Mouse (Mus musculus) limb, embryonic 14.5 days (tissue): Measurements from ENCODE around the gene Gm47429. TPM values are rescaled to one million over a fixed set of nuclear protein-coding genes. Genes with fewer than 3 reads are reported as not detected.
A peak's percentile ranks its signal among the peaks of the same experiment; 100 is the strongest.

Experiments used
- ATAC-seq: fragments of 200-750 bp; cut with Nextera tagmentation; 2 replicates; pipeline ENCODE4 v1.8.0; 2017; ENCODE audit warnings: low read depth, moderate number of reproducible peaks, moderate TSS enrichment; ENCODE audit not compliant: low FRiP score
- DNase-seq: peaks from one replicate; pipeline ENCODE4 v3.0.0-alpha.2; 2015; ENCODE audit warnings: low spot score
- H3K27ac ChIP-seq: fragments of 300-500 bp; sonication (generic); replicated peaks from 2 replicates; pipeline ENCODE4 v1.5.1; 2014; ENCODE audit warnings: low read depth, mild to moderate bottlenecking, low read length, moderate library complexity, mixed read lengths
- H3K27me3 ChIP-seq: fragments of 300-500 bp; sonication (generic); 2 replicates; pipeline ENCODE4 v1.6.1; 2014; ENCODE audit warnings: low read length, mixed read lengths; ENCODE audit not compliant: control insufficient read depth, insufficient read depth
- H3K36me3 ChIP-seq: fragments of 300-500 bp; sonication (generic); 2 replicates; pipeline ENCODE4 v1.6.1; 2014; ENCODE audit warnings: mild to moderate bottlenecking, low read length, moderate library complexity, mixed read lengths; ENCODE audit not compliant: control insufficient read depth, insufficient read depth
- H3K4me1 ChIP-seq: fragments of 300-500 bp; sonication (generic); 2 replicates; pipeline ENCODE4 v1.6.1; 2014; ENCODE audit warnings: antibody characterized with exemption, low read length, mixed read lengths; ENCODE audit not compliant: control insufficient read depth, insufficient read depth
- H3K4me2 ChIP-seq: fragments of 300-500 bp; sonication (generic); replicated peaks from 2 replicates; pipeline ENCODE4 v1.6.1; 2014; ENCODE audit warnings: low read depth, mild to moderate bottlenecking, low read length, moderate library complexity; ENCODE audit not compliant: severe bottlenecking
- H3K4me3 ChIP-seq: fragments of 300-500 bp; sonication (generic); replicated peaks from 2 replicates; pipeline ENCODE4 v1.5.1; 2014; ENCODE audit warnings: low read length
- H3K9ac ChIP-seq: fragments of 300-500 bp; sonication (generic); 2 replicates; pipeline ENCODE4 v1.6.1; 2014; ENCODE audit warnings: mild to moderate bottlenecking, low read depth, low read length, moderate library complexity; ENCODE audit not compliant: severe bottlenecking
- H3K9me3 ChIP-seq: fragments of 300-500 bp; sonication (generic); 2 replicates; pipeline ENCODE4 v1.6.1; 2016; ENCODE audit warnings: low read length; ENCODE audit not compliant: control insufficient read depth
- POLR2A ChIP-seq: fragments of 200-500 bp; IDR thresholded peaks from 2 replicates; pipeline ENCODE4 v1.8.0; 2012; ENCODE audit warnings: inconsistent platforms, mild to moderate bottlenecking, moderate library complexity, borderline replicate concordance; ENCODE audit not compliant: insufficient read depth, insufficient read length; ENCODE audit errors: extremely low read depth
- WGBS: fragments of 180-500 bp; shearing (Covaris S2); extraction: QIAGEN DNeasy Blood & Tissue Kit; methylation state at CpG from one replicate; pipeline ENCODE4 v1.1.7; 2014; 5-methylcytosine and 5-hydroxymethylcytosine counted together
- polyA plus RNA-seq, 2 experiments: library from polyadenylated mRNA; depleted of rRNA in 1 of 2; stranded (reverse) in 1 of 2; unstranded in 1 of 2; fragments of >200 nt; fragmentation: Nextera tagmentation in 1 of 2; extraction: Ambion mirVana in 1 of 2; gene quantifications; 2 replicates each; pipeline versions ENCODE4 v1.2.1 to v1.2.3; 2012 to 2014

Gene Gm47429
- polyA plus RNA-seq, 2 experiments: not detected

DNA sequence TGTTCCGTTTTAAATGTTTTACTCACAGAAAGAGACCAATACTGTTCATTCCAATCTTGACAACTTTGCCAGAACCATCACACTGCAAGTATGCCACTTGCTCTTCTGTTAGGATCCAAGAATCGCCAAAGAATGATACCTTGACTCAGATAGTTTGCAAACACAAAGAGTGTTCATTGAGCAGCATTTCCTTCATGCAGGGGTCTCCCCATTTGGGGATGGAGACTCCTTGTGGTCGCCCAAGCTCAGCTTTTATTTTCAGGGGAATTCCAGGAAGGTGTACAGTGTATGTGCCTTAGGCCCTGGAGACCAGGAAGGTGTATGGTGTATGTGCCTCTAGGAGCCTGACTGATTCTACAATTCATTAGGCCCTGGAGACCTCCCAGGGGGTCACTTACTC, 25.3 kb downstream of the Gm47429 start:
- no peak overlapping the region for H3K27ac ChIP-seq
- no peak for DNase-seq

GRCm38 (mm10) chr13:50417389-50418183, 26.1 kb downstream of the Gm47429 start, which contains the start of gene Fbxw17:
Gene Fbxw17 (plus strand): TSS chr13:50417864.
- Histone ChIP-seq H3K27me3 (no peaks in the 10 kb centered on the region), H3K36me3 (peaks cover 14% of the 10 kb centered on the region), H3K4me1 (peaks cover 10% of the 10 kb centered on the region), H3K4me3 (peak within 1 kb of the TSS; percentile 82), H3K9ac (peak within 1 kb of the TSS; percentile 91), H3K27ac (peak within 1 kb of the TSS; percentile 55; the same call in 1 of the 2 replicates), H3K9me3 (no peaks in the 10 kb centered on the region), H3K4me2 (peak within 1 kb of the TSS; percentile 68)
- DNase-seq: peak; percentile 77
- WGBS: 15% methylated on average over 31 of the region's 35 CpGs
- TF ChIP-seq POLR2A: peak; percentile 85; the same call in 1 of the 2 replicates
- peak; percentile 92 for ATAC-seq

More for the DNA sequence above, 25.3 kb downstream of the Gm47429 start:
- no peaks in the 10 kb centered on the region for H3K27me3 ChIP-seq
- no peak for TF ChIP-seq POLR2A
- peak overlapping the region; percentile 82 for H3K4me3 ChIP-seq
- peak overlapping the region; percentile 68 for H3K4me2 ChIP-seq
- peaks cover 10% of the 10 kb centered on the region for H3K4me1 ChIP-seq
- no peak for ATAC-seq
- no peaks in the 10 kb centered on the region for H3K9me3 ChIP-seq
- peaks cover 21% of the 10 kb centered on the region for H3K36me3 ChIP-seq
- WGBS: 48% methylated on average over 3 of the region's 3 CpGs
- peak overlapping the region; percentile 91 for H3K9ac ChIP-seq

Other genes starting within 250 kb of the Gm47429 start
- not detected in 2 replicates for gene Gm906, start 193.6 kb downstream of the Gm47429 start, polyA plus RNA-seq (2012; rRNA removed)
- gene Gm906, start 193.6 kb downstream of the Gm47429 start, polyA plus RNA-seq (2014; fragmentation: Nextera tagmentation; extraction: Ambion mirVana): not detected in 2 replicates
- 38.8 and 42.9 TPM in 2 replicates for gene Fbxw17, start 26.0 kb downstream of the Gm47429 start, polyA plus RNA-seq (2012; rRNA removed)
- 33.0 and 33.5 TPM in 2 replicates for gene Fbxw17, start 26.0 kb downstream of the Gm47429 start, polyA plus RNA-seq (2014; fragmentation: Nextera tagmentation; extraction: Ambion mirVana)
- gene Nutm2, start 23.4 kb upstream of the Gm47429 start, polyA plus RNA-seq (2012; rRNA removed): not detected in 2 replicates
- gene Nutm2, start 23.4 kb upstream of the Gm47429 start, polyA plus RNA-seq (2014; fragmentation: Nextera tagmentation; extraction: Ambion mirVana): not detected in 2 replicates
- not detected in 2 replicates for gene Gm904, start 199.3 kb upstream of the Gm47429 start, polyA plus RNA-seq (2012; rRNA removed)
- not detected in 2 replicates for gene Gm904, start 199.3 kb upstream of the Gm47429 start, polyA plus RNA-seq (2014; fragmentation: Nextera tagmentation; extraction: Ambion mirVana)